Mouse (Mus musculus) midbrain, embryonic 15.5 days (tissue): ENCODE results near the gene Fuk. TPM values are rescaled to one million over a fixed set of nuclear protein-coding genes. Genes with fewer than 3 reads are reported as not detected.
A peak's percentile ranks its signal among the peaks of the same experiment; 100 is the strongest.
"Not testable (repeated sequence)": the region's sequence is repeated elsewhere in the genome, so short reads cannot be mapped to it uniquely, and the experiment has no call there.

Experiments used
- ATAC-seq: fragments of 200-750 bp; cut with Nextera tagmentation; replicated peaks from 2 replicates; pipeline ENCODE4 v1.8.0; 2017; ENCODE audit warnings: moderate TSS enrichment
- H3K27ac ChIP-seq: fragments of 300-500 bp; sonication (generic); 2 replicates; pipeline ENCODE4 v1.5.1; 2015; ENCODE audit warnings: mild to moderate bottlenecking, inconsistent platforms
- H3K27me3 ChIP-seq: fragments of 300-500 bp; sonication (generic); replicated peaks from 2 replicates; pipeline ENCODE4 v1.6.1; 2015; ENCODE audit warnings: inconsistent platforms
- H3K36me3 ChIP-seq: fragments of 300-500 bp; sonication (generic); replicated peaks from 2 replicates; pipeline ENCODE4 v1.6.1; 2015; ENCODE audit warnings: inconsistent platforms
- H3K4me1 ChIP-seq: fragments of 300-500 bp; sonication (generic); 2 replicates; pipeline ENCODE4 v1.6.1; 2015; ENCODE audit warnings: inconsistent platforms
- H3K4me2 ChIP-seq: fragments of 300-500 bp; sonication (generic); 2 replicates; pipeline ENCODE4 v1.6.1; 2015; ENCODE audit warnings: inconsistent platforms, mild to moderate bottlenecking, moderate library complexity
- H3K4me3 ChIP-seq: fragments of 300-500 bp; sonication (generic); 2 replicates; pipeline ENCODE4 v1.5.1; 2015; ENCODE audit warnings: mild to moderate bottlenecking, inconsistent platforms
- H3K9ac ChIP-seq: fragments of 300-500 bp; sonication (generic); 2 replicates; pipeline ENCODE4 v1.6.1; 2015; ENCODE audit warnings: mild to moderate bottlenecking, inconsistent platforms
- H3K9me3 ChIP-seq: fragments of 300-500 bp; sonication (generic); 2 replicates; pipeline ENCODE4 v1.6.1; 2016; ENCODE audit warnings: inconsistent platforms
- WGBS: fragments of 180-500 bp; shearing (Covaris S2); methylation state at CpG from one replicate; pipeline ENCODE4 v1.1.7; 2015; ENCODE audit warnings: mixed read lengths; 5-methylcytosine and 5-hydroxymethylcytosine counted together
- polyA plus RNA-seq: library from polyadenylated mRNA; unstranded; fragments of >200 nt; fragmentation: Nextera tagmentation; extraction: Ambion mirVana; gene quantifications from 2 replicates; pipeline ENCODE4 v1.2.1, GENCODE M21; 2015

Fuk gene
- polyA plus RNA-seq, 1 experiment from 2014 or later, result 7.3 TPM

DNA sequence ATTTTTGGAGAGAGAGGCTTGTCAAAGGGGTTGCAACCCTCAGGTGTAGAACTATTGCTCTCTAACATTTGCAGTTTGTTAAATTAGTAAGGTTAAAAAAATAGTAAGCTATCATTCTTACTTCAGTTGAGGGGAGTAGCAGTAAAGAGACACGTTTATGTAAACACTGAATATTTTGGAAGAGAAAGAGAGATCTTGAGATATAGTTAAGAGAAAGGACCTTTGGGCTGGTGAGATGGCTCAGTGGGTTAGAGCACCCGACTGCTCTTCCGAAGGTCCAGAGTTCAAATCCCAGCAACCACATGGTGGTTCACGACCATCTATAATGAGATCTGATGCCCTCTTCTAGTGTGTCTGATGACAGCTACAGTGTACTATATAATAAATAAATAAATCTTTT, 46.2 kb downstream of the Fuk start:
- H3K9ac ChIP-seq, H3K27me3 ChIP-seq, H3K4me2 ChIP-seq, H3K27ac ChIP-seq, H3K4me1 ChIP-seq, H3K4me3 ChIP-seq, ATAC-seq, H3K9me3 ChIP-seq: not testable (repeated sequence)
- WGBS, result 99% methylated on average over 4 of the region's 4 CpGs
- peaks cover 79% of the 10 kb centered on the region for H3K36me3 ChIP-seq

DNA sequence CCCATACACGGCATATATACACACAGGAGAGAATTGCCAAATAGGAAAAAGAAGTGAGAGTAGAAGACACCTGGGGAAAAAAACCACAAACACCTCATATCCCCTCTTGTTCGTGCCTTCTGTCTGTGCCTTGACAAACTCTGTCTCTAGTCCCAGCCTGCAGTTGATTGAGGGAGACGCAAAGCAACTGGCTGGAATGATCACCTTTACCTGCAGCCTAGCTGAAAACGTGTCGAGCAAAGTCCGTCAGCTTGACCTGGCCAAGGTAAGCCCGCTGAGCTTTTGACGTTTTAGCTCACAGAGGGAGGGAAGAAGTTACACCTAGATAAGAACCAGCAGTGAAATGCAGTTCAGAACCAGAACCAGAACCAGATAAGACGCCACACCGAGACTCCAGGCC, 51.1 kb downstream of the Fuk start:
- no peak overlapping the region for H3K27ac ChIP-seq
- H3K4me3 ChIP-seq, result no peak overlapping the region
- no peaks in the 10 kb centered on the region for H3K9me3 ChIP-seq
- no peaks in the 10 kb centered on the region for H3K27me3 ChIP-seq
- WGBS, result 95% methylated on average over 10 of the region's 10 CpGs
- no peak for ATAC-seq
- peaks cover 10% of the 10 kb centered on the region for H3K4me1 ChIP-seq
- peaks cover 53% of the 10 kb centered on the region for H3K36me3 ChIP-seq
- H3K9ac ChIP-seq, result no peak overlapping the region
- no peak overlapping the region for H3K4me2 ChIP-seq

DNA sequence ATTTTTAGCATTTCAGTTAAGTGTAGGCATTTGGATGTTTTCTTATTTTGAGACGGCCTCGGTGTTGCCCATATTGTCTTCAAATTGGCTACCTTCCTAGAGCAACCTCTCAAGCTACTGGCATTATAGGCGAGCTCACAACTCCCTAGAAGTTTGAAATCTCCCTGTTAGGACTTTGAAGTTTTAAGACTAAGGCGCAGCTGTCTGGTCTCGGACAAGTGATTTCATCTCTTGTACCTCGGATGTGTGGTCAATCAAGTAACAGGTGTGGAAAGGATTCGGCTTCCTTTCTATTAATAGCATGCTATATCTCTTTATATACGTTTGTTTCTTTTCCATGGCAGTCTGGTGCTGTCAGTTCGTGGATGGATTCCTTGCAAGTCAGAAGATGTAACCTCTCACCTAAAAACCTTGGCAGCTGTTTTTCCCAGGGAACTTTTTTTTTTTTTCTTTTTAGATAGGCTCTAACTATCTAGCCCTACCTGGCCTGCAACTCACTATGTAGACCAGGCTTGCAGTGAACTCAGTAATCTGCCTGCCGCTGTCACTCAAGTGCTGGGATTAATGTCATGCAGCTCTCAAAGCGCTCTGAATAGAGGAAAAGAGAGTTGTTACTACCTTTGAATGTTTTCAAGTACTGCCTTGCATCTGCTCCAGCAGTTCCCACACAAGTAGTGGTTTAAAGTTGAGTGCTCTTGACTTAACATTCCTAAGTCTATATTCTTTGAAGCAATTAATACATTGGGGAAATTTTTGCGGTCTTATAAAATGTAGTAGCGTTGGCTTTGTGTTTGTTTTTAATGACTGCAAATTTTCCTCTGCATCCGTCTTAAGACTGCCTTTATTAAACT, 54.4 kb downstream of the Fuk start:
- WGBS, result 60% methylated on average over 14 of the region's 14 CpGs
- H3K27ac ChIP-seq, result no peak overlapping the region
- peak overlapping the region; percentile 72 for H3K4me3 ChIP-seq
- H3K27me3 ChIP-seq, result no peaks in the 10 kb centered on the region
- H3K9ac ChIP-seq, result peak overlapping the region; percentile 88; the same call in 1 of the 2 replicates
- H3K9me3 ChIP-seq, result no peaks in the 10 kb centered on the region
- H3K4me2 ChIP-seq, result peak overlapping the region; percentile 71
- peaks cover 42% of the 10 kb centered on the region for H3K36me3 ChIP-seq
- no peak for ATAC-seq
- peaks cover 32% of the 10 kb centered on the region for H3K4me1 ChIP-seq

DNA sequence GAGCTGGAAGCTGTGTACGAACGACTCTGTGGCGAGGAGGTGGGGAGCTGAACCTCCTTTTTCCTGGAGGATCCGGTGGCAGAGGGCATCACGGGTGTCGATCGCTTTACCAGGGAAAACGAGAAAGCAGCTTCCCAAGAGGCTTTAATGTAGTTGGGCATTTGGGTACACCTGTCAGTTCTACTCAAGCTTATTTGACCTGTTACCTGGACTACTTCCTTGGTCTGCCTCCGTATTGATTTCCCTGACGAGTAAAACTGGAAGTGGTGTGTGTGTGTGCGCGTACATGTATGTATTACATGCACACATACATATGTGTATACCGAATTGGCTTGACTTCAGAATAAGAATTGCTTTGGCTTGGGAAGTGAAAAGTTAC, 55.1 kb downstream of the Fuk start:
- no peaks in the 10 kb centered on the region for H3K27me3 ChIP-seq
- H3K9me3 ChIP-seq, result no peaks in the 10 kb centered on the region
- H3K9ac ChIP-seq, result peak overlapping the region; percentile 88
- peak overlapping the region; percentile 71 for H3K4me2 ChIP-seq
- 1% methylated on average over 13 of the region's 13 CpGs for WGBS
- H3K4me1 ChIP-seq, result peaks cover 32% of the 10 kb centered on the region
- ATAC-seq, result 0 out of 2 replicates have a peak, but pooled peaks have one; percentile 24
- peaks cover 41% of the 10 kb centered on the region for H3K36me3 ChIP-seq
- H3K4me3 ChIP-seq, result peak overlapping the region; percentile 72
- peak overlapping the region; percentile 84 for H3K27ac ChIP-seq

DNA sequence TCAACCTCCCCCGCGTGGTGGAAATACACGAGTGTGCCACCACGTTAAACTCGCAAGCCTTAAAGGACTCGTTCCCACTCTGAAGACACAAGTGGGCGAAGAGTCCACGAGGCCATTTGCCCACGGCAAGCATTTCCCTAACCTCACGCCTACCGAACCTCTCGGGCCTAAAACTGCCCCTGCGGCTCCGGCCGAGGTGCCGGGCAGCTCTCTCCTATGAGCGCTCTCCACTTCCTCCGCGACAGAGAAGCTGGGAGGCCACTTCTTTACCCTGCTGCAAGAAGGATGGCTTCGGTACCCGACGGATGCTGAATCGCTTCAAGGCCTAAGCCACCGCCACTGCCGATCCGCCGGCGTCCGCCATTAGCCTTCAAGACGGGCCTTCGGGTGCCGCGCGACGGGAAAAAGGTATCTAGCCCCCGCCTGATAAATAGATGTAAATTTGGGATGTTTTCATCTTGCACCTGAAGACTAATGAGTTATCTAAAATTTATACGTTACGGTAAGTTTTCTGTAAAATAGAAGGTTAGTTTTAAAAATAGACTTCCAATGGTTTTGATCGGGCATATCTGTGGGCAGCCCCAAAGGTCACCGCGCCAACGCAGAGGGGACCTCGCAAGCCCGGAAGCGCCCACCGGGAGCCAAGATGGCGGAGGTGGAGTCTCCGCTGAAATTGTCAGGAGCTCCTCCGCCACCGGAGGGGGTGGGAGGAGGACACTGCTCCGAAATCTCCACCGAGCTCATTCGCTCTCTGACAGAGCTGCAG, 55.7 kb downstream of the Fuk start, which contains the start of the genes Cog4 and Sf3b3:
Cog4 (plus strand) TSS at position 196 of the 766 bp plus-strand sequence.
Sf3b3 (minus strand) TSS at position 383 of the 766 bp plus-strand sequence.
- H3K36me3 ChIP-seq, result peaks cover 37% of the 10 kb centered on the region
- peak within 1 kb of the TSS; percentile 71 for H3K4me2 ChIP-seq
- H3K9ac ChIP-seq, result peak within 1 kb of the TSS; percentile 88
- peaks cover 32% of the 10 kb centered on the region for H3K4me1 ChIP-seq
- H3K9me3 ChIP-seq, result no peaks in the 10 kb centered on the region
- ATAC-seq, result peak; percentile 87
- H3K27ac ChIP-seq, result peak within 1 kb of the TSS; percentile 84
- H3K27me3 ChIP-seq, result no peaks in the 10 kb centered on the region
- peak within 1 kb of the TSS; percentile 72 for H3K4me3 ChIP-seq
- WGBS, result under 1% methylated on average over 53 of the region's 53 CpGs

DNA sequence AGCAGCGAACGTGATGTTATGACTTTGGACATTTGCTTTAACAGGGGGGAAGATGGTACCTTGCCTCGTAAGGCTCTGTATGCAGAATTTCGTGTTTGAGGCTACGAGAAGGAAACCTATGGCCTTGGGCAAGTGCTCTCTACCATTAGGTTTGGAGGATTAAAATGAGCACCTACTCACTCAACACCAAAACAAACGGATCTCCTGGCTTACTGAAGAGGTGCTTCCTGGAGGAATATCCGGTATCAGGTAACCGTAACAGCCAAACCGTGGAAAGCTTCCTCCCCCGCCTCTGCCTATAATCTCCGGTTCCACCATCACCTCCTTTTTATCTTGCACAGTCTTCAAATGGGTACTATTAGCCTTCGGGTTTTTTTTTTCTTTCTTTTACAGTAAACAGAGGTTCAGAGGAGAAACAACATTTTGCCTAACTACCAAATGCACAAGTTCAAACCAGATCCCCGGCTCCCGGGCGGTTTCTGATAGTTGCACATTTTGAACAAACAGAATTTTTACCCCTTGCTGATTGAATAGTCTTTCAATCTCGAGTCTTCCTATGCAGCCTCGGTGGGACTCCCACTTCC, 56.4 kb downstream of the Fuk start:
- 12% methylated on average over 17 of the region's 17 CpGs for WGBS
- no peak for ATAC-seq
- H3K27ac ChIP-seq, result peak overlapping the region; percentile 84
- peaks cover 32% of the 10 kb centered on the region for H3K4me1 ChIP-seq
- peak overlapping the region; percentile 72 for H3K4me3 ChIP-seq
- H3K4me2 ChIP-seq, result peak overlapping the region; percentile 71
- no peaks in the 10 kb centered on the region for H3K27me3 ChIP-seq
- peaks cover 37% of the 10 kb centered on the region for H3K36me3 ChIP-seq
- H3K9ac ChIP-seq, result peak overlapping the region; percentile 77
- H3K9me3 ChIP-seq, result no peaks in the 10 kb centered on the region

DNA sequence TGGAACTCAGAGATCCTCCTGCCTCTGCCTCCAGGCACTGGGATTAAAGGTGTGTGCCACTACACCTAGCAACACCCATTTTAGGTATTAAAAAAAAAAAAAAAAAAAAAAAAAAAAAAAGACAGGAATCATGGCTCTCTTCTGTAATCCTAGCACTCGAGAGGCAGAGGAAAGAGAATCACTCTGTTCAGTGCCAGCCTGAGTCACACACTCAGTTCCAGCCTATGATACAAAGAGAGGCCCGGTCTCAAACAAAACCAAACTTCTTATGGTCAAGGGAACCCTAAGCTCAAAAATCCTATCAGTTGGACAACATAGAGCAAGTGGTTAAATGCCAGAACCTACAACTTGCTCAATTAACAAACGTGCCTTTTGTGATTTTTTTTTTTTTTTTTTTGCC, 57.3 kb downstream of the Fuk start:
- peaks cover 39% of the 10 kb centered on the region for H3K36me3 ChIP-seq
- ATAC-seq, result no peak
- 78% methylated on average over 3 of the region's 3 CpGs for WGBS
- H3K4me3 ChIP-seq, result 0 out of 2 replicates have a peak overlapping the region, but pooled peaks have one; percentile 72
- H3K4me2 ChIP-seq, result peak overlapping the region; percentile 71
- no peaks in the 10 kb centered on the region for H3K27me3 ChIP-seq
- H3K4me1 ChIP-seq, result peaks cover 32% of the 10 kb centered on the region
- H3K9ac ChIP-seq, result no peak overlapping the region
- no peak overlapping the region for H3K27ac ChIP-seq
- no peaks in the 10 kb centered on the region for H3K9me3 ChIP-seq

DNA sequence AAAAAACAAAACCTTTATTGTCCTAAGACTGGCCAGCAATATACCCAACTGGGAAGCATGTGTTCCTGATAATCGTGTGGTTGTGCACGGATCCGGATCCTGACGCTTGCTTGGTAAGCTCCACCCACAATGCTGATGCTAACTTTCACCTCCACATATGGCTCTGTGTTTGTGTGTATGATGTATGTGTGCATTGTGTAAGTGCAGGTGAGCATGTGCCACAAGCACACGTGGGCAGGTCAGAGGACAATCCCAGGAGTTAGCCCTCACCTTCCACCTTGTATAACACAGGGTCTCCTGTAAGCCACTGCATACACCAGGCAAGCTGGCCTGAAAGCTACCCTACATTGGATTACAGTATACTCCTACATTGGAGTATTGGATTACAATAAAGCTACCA, 59.1 kb downstream of the Fuk start:
- no peak overlapping the region for H3K4me3 ChIP-seq
- no peak for ATAC-seq
- no peak overlapping the region for H3K4me2 ChIP-seq
- H3K9me3 ChIP-seq, result no peaks in the 10 kb centered on the region
- H3K27me3 ChIP-seq, result no peaks in the 10 kb centered on the region
- 89% methylated on average over 5 of the region's 5 CpGs for WGBS
- peaks cover 53% of the 10 kb centered on the region for H3K36me3 ChIP-seq
- H3K27ac ChIP-seq, result no peak overlapping the region
- H3K4me1 ChIP-seq, result peaks cover 31% of the 10 kb centered on the region
- H3K9ac ChIP-seq, result no peak overlapping the region

DNA sequence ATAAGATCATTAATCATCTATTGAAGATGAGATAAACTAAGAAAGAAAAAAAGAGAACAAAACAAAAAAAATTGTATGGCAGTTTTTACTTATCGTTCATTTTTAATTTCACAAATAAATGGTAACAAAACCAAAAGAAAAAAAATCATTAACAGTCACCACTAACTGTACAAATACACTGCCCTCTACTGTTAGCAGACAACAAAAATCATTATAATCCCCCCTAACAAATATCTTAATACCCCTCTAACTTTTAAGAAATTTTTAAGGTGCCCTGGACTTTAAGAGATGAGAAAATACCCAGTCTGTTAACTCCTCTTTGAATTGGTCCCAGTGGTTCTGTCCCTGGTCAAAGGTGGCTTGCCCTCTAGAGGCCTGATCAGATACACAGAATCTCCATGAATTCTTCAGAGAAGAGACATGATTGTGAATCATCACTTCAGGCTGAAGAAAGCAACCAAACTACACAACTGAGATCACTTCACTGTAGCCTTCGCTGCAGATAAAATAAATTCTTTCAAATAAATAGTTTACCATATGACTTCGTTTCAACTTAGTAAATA, 60.2 kb downstream of the Fuk start:
- Histone ChIP-seq H3K9me3 (no peaks in the 10 kb centered on the region), H3K36me3 (peaks cover 63% of the 10 kb centered on the region), H3K4me1 (peaks cover 23% of the 10 kb centered on the region), H3K4me3 (no peak overlapping the region), H3K9ac (no peak overlapping the region), H3K4me2 (no peak overlapping the region), H3K27ac (no peak overlapping the region), H3K27me3 (no peaks in the 10 kb centered on the region)
- 92% methylated on average over 3 of the region's 3 CpGs for WGBS
- no peak for ATAC-seq
